Mouse (Mus musculus) stomach, postnatal 0 days (tissue): Measurements from ENCODE around the gene Set. TPM values are rescaled to one million over a fixed set of nuclear protein-coding genes. Genes with fewer than 3 reads are reported as not detected.

Experiments used
- ATAC-seq: fragments of 200-750 bp; cut with Nextera tagmentation; 2 replicates; pipeline ENCODE4 v1.8.0; 2017; ENCODE audit not compliant: low FRiP score, low TSS enrichment
- DNase-seq: peaks from one replicate; pipeline ENCODE4 v3.0.0-alpha.2; 2016; ENCODE audit warnings: low spot score
- H3K27ac ChIP-seq: fragments of 300-500 bp; sonication (generic); replicated peaks from 2 replicates; pipeline ENCODE4 v1.5.1; 2014; ENCODE audit warnings: mild to moderate bottlenecking, control low read depth
- H3K27me3 ChIP-seq: fragments of 300-500 bp; sonication (generic); 2 replicates; pipeline ENCODE4 v1.6.1; 2014; ENCODE audit warnings: low read length; ENCODE audit not compliant: control insufficient read depth, insufficient read depth
- H3K36me3 ChIP-seq: fragments of 300-500 bp; sonication (generic); 2 replicates; pipeline ENCODE4 v1.6.1; 2014; ENCODE audit warnings: low read length, mixed read lengths; ENCODE audit not compliant: control insufficient read depth, insufficient read depth
- H3K4me1 ChIP-seq: fragments of 300-500 bp; sonication (generic); replicated peaks from 2 replicates; pipeline ENCODE4 v1.6.1; 2014; ENCODE audit warnings: antibody characterized with exemption; ENCODE audit not compliant: control insufficient read depth, insufficient read depth
- H3K4me2 ChIP-seq: fragments of 300-500 bp; sonication (generic); replicated peaks from 2 replicates; pipeline ENCODE4 v1.6.1; 2014; ENCODE audit warnings: low read depth, mild to moderate bottlenecking, control low read depth, moderate library complexity
- H3K4me3 ChIP-seq: fragments of 300-500 bp; sonication (generic); 2 replicates; pipeline ENCODE4 v1.5.1; 2014; ENCODE audit warnings: low read depth, low read length, control low read depth
- H3K9ac ChIP-seq: fragments of 300-500 bp; sonication (generic); 2 replicates; pipeline ENCODE4 v1.6.1; 2014; ENCODE audit warnings: mild to moderate bottlenecking, low read length, control low read depth, mixed read lengths
- H3K9me3 ChIP-seq: fragments of 300-500 bp; sonication (generic); 2 replicates; pipeline ENCODE4 v1.6.1; 2016; ENCODE audit warnings: low read length; ENCODE audit not compliant: control insufficient read depth
- CTCF ChIP-seq: IDR thresholded peaks from 2 replicates; pipeline ENCODE4 v1.5.1; 2016; ENCODE audit warnings: antibody characterized with exemption, low read depth, mild to moderate bottlenecking, moderate library complexity
- EP300 ChIP-seq: optimal IDR thresholded peaks from 2 replicates; pipeline ENCODE3; 2016; ENCODE audit warnings: antibody characterized with exemption
- WGBS: fragments of 180-500 bp; shearing (Covaris S2); extraction: QIAGEN DNeasy Blood & Tissue Kit; methylation state at CpG from one replicate; pipeline ENCODE4 v1.1.7; 2014; 5-methylcytosine and 5-hydroxymethylcytosine counted together
- polyA plus RNA-seq: library from polyadenylated mRNA; unstranded; fragments of >200 nt; fragmentation: Nextera tagmentation; extraction: Ambion mirVana; gene quantifications from 2 replicates; pipeline ENCODE4 v1.2.1, GENCODE M21; 2015

Set gene
- polyA plus RNA-seq, 1 experiment from 2014 or later, result 202 TPM

- TF ChIP-seq EP300 (no peak), CTCF (no peak; the same call in 1 of the 2 replicates)
- Histone ChIP-seq H3K4me3 (peak within 1 kb of the TSS; percentile 53), H3K36me3 (peaks cover 6% of the 10 kb centered on the region; the same call in 1 of the 2 replicates), H3K4me1 (no peaks in the 10 kb centered on the region), H3K9me3 (no peaks in the 10 kb centered on the region), H3K27me3 (no peaks in the 10 kb centered on the region), H3K9ac (peak within 1 kb of the TSS; percentile 65), H3K27ac (peak within 1 kb of the TSS; percentile 58), H3K4me2 (peak within 1 kb of the TSS; percentile 81)
- DNase-seq (peak; percentile 99), ATAC-seq (peak; percentile 98)
- under 1% methylated on average over 47 of the region's 51 CpGs for WGBS
These were observed 36.5 kb downstream of the Set start, which contains the start of gene Zdhhc12 for GRCm38 (mm10) chr2:30093471-30094207. Gene Zdhhc12, minus strand, starts transcription at chr2:30093648.

DNA sequence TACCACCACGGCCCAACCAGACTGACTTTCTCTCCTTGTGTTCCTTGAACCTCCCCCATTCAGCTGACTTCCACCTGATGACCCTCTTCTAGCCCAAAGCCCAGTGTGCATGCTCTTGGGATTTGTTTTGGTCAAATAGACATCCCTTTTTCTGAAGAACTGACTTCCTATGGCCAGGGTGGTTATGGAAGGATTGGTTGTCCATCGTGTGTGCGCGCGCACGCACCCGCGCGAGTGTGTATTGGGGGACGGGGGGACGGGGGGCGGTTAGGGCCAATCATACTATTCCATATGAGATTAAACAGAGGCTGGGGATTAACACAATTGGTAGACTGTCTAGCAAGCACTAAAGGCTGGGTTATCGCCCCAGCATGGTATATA lies 37.0 kb downstream of the Set start:
- no peaks in the 10 kb centered on the region for H3K4me1 ChIP-seq
- H3K36me3 ChIP-seq, result peaks cover 8% of the 10 kb centered on the region; the same call in 1 of the 2 replicates
- H3K27ac ChIP-seq, result peak overlapping the region; percentile 45; the same call in 1 of the 2 replicates
- no peak for ATAC-seq
- WGBS, result 3% methylated on average over 13 of the region's 13 CpGs
- no peaks in the 10 kb centered on the region for H3K9me3 ChIP-seq
- DNase-seq, result no peak
- H3K27me3 ChIP-seq, result no peaks in the 10 kb centered on the region
- H3K9ac ChIP-seq, result peak overlapping the region; percentile 65
- TF ChIP-seq EP300, result no peak
- TF ChIP-seq CTCF, result no peak
- H3K4me3 ChIP-seq, result peak overlapping the region; percentile 53
- H3K4me2 ChIP-seq, result peak overlapping the region; percentile 81

DNA sequence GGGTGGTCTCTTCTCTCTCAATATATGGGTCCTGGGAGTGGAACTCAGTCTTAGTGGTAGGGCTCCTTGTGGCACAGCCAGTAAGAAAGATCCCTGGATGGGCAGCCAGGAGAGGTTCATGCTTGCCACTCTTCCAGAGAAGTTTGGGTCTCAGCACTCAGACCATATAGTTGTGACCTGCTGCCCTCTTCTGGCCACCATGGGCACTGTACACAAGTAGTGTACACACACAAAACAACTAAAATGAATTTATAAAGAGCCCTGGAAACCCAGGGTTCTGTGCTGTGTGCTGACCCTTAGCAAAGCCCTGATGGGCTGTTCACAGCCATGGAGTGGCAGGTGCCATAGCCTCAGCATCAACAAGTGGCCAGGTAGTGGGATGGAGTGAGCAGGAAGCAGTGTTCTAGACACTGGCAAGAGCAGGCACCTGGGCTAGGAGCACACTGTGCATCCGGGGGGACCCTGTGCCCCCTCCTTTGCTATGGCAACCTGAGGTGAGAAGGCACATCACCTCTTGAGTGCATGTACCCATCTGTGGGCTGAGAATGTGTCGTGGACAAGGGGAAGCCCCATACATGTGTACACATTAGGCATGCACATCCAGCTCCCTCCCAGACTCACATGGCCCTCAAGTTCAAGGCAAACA lies 38.8 kb downstream of the Set start:
- ATAC-seq (no peak; the same call in 1 of the 2 replicates), DNase-seq (peak; percentile 64)
- H3K4me2 ChIP-seq, result no peak overlapping the region
- WGBS, result 81% methylated on average over 2 of the region's 2 CpGs
- H3K4me3 ChIP-seq, result no peak overlapping the region
- H3K9me3 ChIP-seq, result no peaks in the 10 kb centered on the region
- no peaks in the 10 kb centered on the region for H3K4me1 ChIP-seq
- H3K36me3 ChIP-seq, result peaks cover 9% of the 10 kb centered on the region; the same call in 1 of the 2 replicates
- no peak overlapping the region for H3K9ac ChIP-seq
- no peaks in the 10 kb centered on the region for H3K27me3 ChIP-seq
- TF ChIP-seq EP300, result no peak
- TF ChIP-seq CTCF, result peak; percentile 84
- H3K27ac ChIP-seq, result no peak overlapping the region

- ATAC-seq (no peak), DNase-seq (no peak)
- H3K9ac ChIP-seq, result no peak overlapping the region
- no peaks in the 10 kb centered on the region for H3K4me1 ChIP-seq
- TF ChIP-seq CTCF (peak; percentile 35), EP300 (no peak)
- peaks cover 24% of the 10 kb centered on the region for H3K36me3 ChIP-seq
- H3K27ac ChIP-seq, result no peak overlapping the region
- H3K9me3 ChIP-seq, result no peaks in the 10 kb centered on the region
- no peak overlapping the region for H3K4me3 ChIP-seq
- no peaks in the 10 kb centered on the region for H3K27me3 ChIP-seq
- no peak overlapping the region for H3K4me2 ChIP-seq
- 62% methylated on average over 4 of the region's 4 CpGs for WGBS
These were observed 43.0 kb downstream of the Set start for GRCm38 (mm10) chr2:30100214-30100613.

GRCm38 (mm10) chr2:30106364-30106763 lies 49.2 kb downstream of the Set start:
- Histone ChIP-seq H3K36me3 (peaks cover 30% of the 10 kb centered on the region), H3K4me3 (no peak overlapping the region), H3K9me3 (no peaks in the 10 kb centered on the region), H3K4me2 (no peak overlapping the region), H3K27me3 (no peaks in the 10 kb centered on the region), H3K4me1 (no peaks in the 10 kb centered on the region), H3K9ac (no peak overlapping the region), H3K27ac (no peak overlapping the region)
- peak; percentile 87 for TF ChIP-seq CTCF
- TF ChIP-seq EP300, result no peak
- ATAC-seq, result 0 out of 2 replicates have a peak, but pooled peaks have one; percentile 45
- DNase-seq, result peak; percentile 69

GRCm38 (mm10) chr2:30107646-30108045 lies 50.5 kb downstream of the Set start:
- H3K36me3 ChIP-seq, result peaks cover 28% of the 10 kb centered on the region
- 89% methylated on average over 5 of the region's 5 CpGs for WGBS
- H3K9me3 ChIP-seq, result no peaks in the 10 kb centered on the region
- H3K4me3 ChIP-seq, result no peak overlapping the region
- no peak overlapping the region for H3K9ac ChIP-seq
- ATAC-seq (no peak), DNase-seq (no peak)
- no peaks in the 10 kb centered on the region for H3K4me1 ChIP-seq
- no peak for TF ChIP-seq CTCF
- TF ChIP-seq EP300, result no peak
- no peak overlapping the region for H3K4me2 ChIP-seq
- H3K27me3 ChIP-seq, result no peaks in the 10 kb centered on the region
- H3K27ac ChIP-seq, result no peak overlapping the region
